Mouse (Mus musculus) limb, embryonic 14.5 days (tissue): ENCODE measurements around the gene Hspa12a. TPM values are rescaled to one million over a fixed set of nuclear protein-coding genes. Genes with fewer than 3 reads are reported as not detected.

Source experiments
- ATAC-seq: fragments of 200-750 bp; cut with Nextera tagmentation; 2 replicates; pipeline ENCODE4 v1.8.0; 2017; ENCODE audit warnings: low read depth, moderate number of reproducible peaks, moderate TSS enrichment; ENCODE audit not compliant: low FRiP score
- DNase-seq: peaks from one replicate; pipeline ENCODE4 v3.0.0-alpha.2; 2015; ENCODE audit warnings: low spot score
- H3K27ac ChIP-seq: fragments of 300-500 bp; sonication (generic); replicated peaks from 2 replicates; pipeline ENCODE4 v1.5.1; 2014; ENCODE audit warnings: low read depth, mild to moderate bottlenecking, low read length, moderate library complexity, mixed read lengths
- H3K27me3 ChIP-seq: fragments of 300-500 bp; sonication (generic); 2 replicates; pipeline ENCODE4 v1.6.1; 2014; ENCODE audit warnings: low read length, mixed read lengths; ENCODE audit not compliant: control insufficient read depth, insufficient read depth
- H3K36me3 ChIP-seq: fragments of 300-500 bp; sonication (generic); 2 replicates; pipeline ENCODE4 v1.6.1; 2014; ENCODE audit warnings: mild to moderate bottlenecking, low read length, moderate library complexity, mixed read lengths; ENCODE audit not compliant: control insufficient read depth, insufficient read depth
- H3K4me1 ChIP-seq: fragments of 300-500 bp; sonication (generic); 2 replicates; pipeline ENCODE4 v1.6.1; 2014; ENCODE audit warnings: antibody characterized with exemption, low read length, mixed read lengths; ENCODE audit not compliant: control insufficient read depth, insufficient read depth
- H3K4me2 ChIP-seq: fragments of 300-500 bp; sonication (generic); replicated peaks from 2 replicates; pipeline ENCODE4 v1.6.1; 2014; ENCODE audit warnings: low read depth, mild to moderate bottlenecking, low read length, moderate library complexity; ENCODE audit not compliant: severe bottlenecking
- H3K4me3 ChIP-seq: fragments of 300-500 bp; sonication (generic); replicated peaks from 2 replicates; pipeline ENCODE4 v1.5.1; 2014; ENCODE audit warnings: low read length
- H3K9ac ChIP-seq: fragments of 300-500 bp; sonication (generic); 2 replicates; pipeline ENCODE4 v1.6.1; 2014; ENCODE audit warnings: mild to moderate bottlenecking, low read depth, low read length, moderate library complexity; ENCODE audit not compliant: severe bottlenecking
- H3K9me3 ChIP-seq: fragments of 300-500 bp; sonication (generic); 2 replicates; pipeline ENCODE4 v1.6.1; 2016; ENCODE audit warnings: low read length; ENCODE audit not compliant: control insufficient read depth
- POLR2A ChIP-seq: fragments of 200-500 bp; IDR thresholded peaks from 2 replicates; pipeline ENCODE4 v1.8.0; 2012; ENCODE audit warnings: inconsistent platforms, mild to moderate bottlenecking, moderate library complexity, borderline replicate concordance; ENCODE audit not compliant: insufficient read depth, insufficient read length; ENCODE audit errors: extremely low read depth
- WGBS: fragments of 180-500 bp; shearing (Covaris S2); extraction: QIAGEN DNeasy Blood & Tissue Kit; methylation state at CpG from one replicate; pipeline ENCODE4 v1.1.7; 2014; 5-methylcytosine and 5-hydroxymethylcytosine counted together
- polyA plus RNA-seq, 2 experiments: library from polyadenylated mRNA; depleted of rRNA in 1 of 2; stranded (reverse) in 1 of 2; unstranded in 1 of 2; fragments of >200 nt; fragmentation: Nextera tagmentation in 1 of 2; extraction: Ambion mirVana in 1 of 2; gene quantifications; 2 replicates each; pipeline versions ENCODE4 v1.2.1 to v1.2.3; 2012 to 2014

Gene Hspa12a
- polyA plus RNA-seq, 2 experiments, result 2.4 to 6.1 TPM

DNA sequence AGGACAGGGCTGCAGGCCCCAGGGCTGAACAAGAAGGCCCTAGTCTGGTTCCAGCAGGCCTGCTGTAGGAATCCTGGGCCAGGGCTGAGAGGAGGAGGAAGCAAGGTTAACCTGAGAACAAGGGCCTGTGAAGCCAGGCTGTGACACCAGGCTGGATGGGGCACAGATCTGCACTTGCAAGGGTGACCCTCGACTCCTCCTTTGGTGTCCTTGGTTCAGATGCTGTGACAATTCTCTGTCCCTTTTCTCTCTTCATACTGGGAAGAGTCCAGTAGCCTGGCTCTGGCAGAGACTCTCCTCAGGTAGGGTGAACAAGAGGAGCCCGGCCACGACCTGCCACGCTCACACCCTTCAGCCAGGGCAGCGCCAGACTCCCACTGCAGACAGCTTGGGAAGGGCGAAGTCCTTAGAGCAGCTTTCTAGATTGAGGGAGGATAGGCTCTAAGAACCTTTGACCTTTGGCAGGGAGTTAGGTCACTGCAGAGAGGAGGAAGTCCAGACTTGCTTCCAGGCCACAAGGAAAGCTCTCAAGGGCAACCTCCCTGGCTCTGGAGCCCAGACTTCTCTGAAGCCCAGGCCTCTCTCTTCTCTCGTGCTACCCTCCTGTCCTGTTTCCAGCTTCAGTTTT lies 64.0 kb downstream of the Hspa12a start:
- no peak overlapping the region for H3K4me3 ChIP-seq
- no peak overlapping the region for H3K4me2 ChIP-seq
- no peak overlapping the region for H3K9ac ChIP-seq
- DNase-seq (no peak), ATAC-seq (no peak)
- no peaks in the 10 kb centered on the region for H3K36me3 ChIP-seq
- no peak overlapping the region for H3K27ac ChIP-seq
- no peak for TF ChIP-seq POLR2A
- WGBS, result 85% methylated on average over 7 of the region's 7 CpGs
- H3K9me3 ChIP-seq, result no peaks in the 10 kb centered on the region
- no peaks in the 10 kb centered on the region for H3K4me1 ChIP-seq
- H3K27me3 ChIP-seq, result no peaks in the 10 kb centered on the region

DNA sequence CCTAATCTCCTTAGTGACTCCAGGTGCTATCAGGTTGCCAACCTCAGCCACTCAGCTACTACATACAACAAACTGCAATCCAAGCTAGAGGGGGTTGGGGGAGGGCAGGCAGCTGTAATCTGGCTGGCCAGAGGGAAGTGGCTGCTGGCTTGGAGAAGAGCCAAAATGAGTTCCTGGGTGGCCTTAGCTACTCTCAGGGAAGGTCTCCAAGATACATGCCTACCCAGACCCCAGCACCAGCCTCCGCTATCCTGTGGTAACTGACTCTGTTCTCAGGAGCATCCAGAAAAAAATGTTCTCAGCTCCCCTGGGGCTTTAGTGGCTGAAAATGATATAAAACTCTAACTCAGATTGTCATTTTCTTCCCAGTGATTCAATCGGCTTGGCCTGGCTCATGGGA lies 64.9 kb downstream of the Hspa12a start:
- no peak overlapping the region for H3K4me3 ChIP-seq
- no peak overlapping the region for H3K4me2 ChIP-seq
- no peak overlapping the region for H3K9ac ChIP-seq
- TF ChIP-seq POLR2A, result no peak
- no peaks in the 10 kb centered on the region for H3K9me3 ChIP-seq
- ATAC-seq (no peak), DNase-seq (no peak)
- WGBS, result 69% methylated on average over 2 of the region's 2 CpGs
- no peaks in the 10 kb centered on the region for H3K36me3 ChIP-seq
- no peak overlapping the region for H3K27ac ChIP-seq
- no peaks in the 10 kb centered on the region for H3K27me3 ChIP-seq
- H3K4me1 ChIP-seq, result no peaks in the 10 kb centered on the region

DNA sequence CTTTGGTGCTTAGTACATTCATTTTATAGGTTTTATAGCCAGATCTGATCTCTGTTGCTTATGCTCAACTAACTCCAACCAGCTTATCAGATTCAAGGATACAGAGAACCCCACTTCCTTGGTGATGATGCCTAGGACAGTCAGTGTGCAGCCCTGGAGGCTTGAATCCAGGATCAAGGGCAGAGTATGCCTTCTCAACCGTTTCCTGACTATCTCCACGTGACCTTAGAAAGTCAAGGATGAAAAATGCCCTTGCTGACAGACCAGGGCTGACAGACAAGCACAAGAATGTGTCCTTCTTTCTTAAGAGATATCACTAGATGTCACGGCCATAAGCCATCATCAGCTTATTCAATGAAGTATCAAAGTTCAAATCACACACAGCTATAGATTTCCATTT lies 69.9 kb downstream of the Hspa12a start:
- Histone ChIP-seq H3K9me3 (no peaks in the 10 kb centered on the region), H3K4me3 (no peak overlapping the region), H3K4me2 (no peak overlapping the region), H3K9ac (no peak overlapping the region), H3K4me1 (no peaks in the 10 kb centered on the region), H3K27me3 (no peaks in the 10 kb centered on the region), H3K36me3 (no peaks in the 10 kb centered on the region), H3K27ac (no peak overlapping the region)
- TF ChIP-seq POLR2A, result no peak
- ATAC-seq (no peak), DNase-seq (no peak)
- 60% methylated on average over 3 of the region's 3 CpGs for WGBS

DNA sequence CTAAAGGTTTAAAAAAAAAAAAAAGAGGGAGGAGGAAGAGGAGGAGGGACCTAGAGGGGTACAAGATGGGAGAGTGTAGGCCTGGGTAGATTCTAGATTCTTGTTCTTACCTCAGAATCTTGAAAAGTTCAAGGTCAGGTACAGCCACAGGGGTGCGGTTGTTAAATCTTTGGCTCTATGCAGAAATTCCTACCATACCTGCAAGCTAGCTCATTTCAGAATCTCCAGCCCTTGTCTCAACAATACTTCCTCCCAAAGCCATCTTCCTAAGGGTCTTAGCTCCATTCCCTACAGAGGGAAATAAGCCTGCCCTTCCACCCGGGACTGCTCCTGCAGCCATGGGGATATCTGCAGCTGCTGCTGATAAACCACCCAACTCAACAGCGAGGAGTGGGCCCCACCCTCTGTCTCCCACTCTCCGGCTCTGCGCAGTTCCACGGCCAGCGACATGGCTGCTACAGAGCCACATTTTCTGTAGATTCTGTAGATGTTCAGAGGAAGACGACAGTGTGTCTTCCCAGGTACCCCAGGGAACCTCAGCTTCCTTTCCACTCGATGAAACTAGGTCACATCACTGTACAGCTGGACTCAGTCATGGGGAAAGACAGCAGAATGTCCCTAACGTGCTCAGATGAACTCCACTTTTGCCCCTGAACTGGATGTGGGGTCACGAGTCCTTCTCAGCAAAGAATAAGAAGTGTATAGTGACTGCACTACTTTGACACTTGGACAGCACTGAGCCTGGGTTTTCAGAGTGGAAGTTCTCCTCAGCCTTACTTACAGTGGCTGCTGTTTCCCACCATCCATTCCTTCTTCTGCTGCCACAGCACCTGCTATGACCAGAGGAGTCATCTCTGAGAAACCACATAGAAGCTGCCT lies 70.8 kb downstream of the Hspa12a start:
- no peak overlapping the region for H3K27ac ChIP-seq
- H3K4me2 ChIP-seq, result no peak overlapping the region
- no peak for DNase-seq
- ATAC-seq, result no peak
- H3K9me3 ChIP-seq, result no peaks in the 10 kb centered on the region
- no peaks in the 10 kb centered on the region for H3K27me3 ChIP-seq
- H3K4me1 ChIP-seq, result no peaks in the 10 kb centered on the region
- no peak overlapping the region for H3K9ac ChIP-seq
- WGBS, result 80% methylated on average over 11 of the region's 11 CpGs
- H3K36me3 ChIP-seq, result no peaks in the 10 kb centered on the region
- TF ChIP-seq POLR2A, result no peak
- H3K4me3 ChIP-seq, result no peak overlapping the region

DNA sequence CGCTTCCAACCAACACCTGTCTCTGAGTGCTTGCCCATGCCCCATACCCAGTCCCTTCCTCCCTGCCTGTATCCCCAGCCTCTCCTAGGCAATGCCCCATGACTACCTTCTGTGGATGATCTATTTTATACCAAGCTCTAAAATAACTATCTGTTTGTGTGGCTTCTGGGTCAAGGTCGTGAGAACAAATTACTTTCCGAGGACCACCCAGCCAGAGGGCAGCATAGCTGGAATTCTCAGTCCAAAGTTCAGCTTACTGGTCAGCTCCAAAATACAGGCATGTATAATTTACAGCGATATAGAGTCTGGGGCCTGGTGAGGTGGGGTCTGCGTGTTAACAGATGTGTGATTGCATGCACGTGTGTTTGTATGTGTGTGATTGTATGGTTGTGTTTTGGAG lies 71.6 kb downstream of the Hspa12a start:
- no peak for ATAC-seq
- 78% methylated on average over 6 of the region's 6 CpGs for WGBS

More for the DNA sequence above, 71.6 kb downstream of the Hspa12a start:
- H3K4me2 ChIP-seq, result no peak overlapping the region
- no peak overlapping the region for H3K27ac ChIP-seq
- TF ChIP-seq POLR2A, result no peak
- no peaks in the 10 kb centered on the region for H3K9me3 ChIP-seq
- DNase-seq, result no peak
- H3K27me3 ChIP-seq, result no peaks in the 10 kb centered on the region
- no peak overlapping the region for H3K9ac ChIP-seq
- H3K4me3 ChIP-seq, result no peak overlapping the region
- no peaks in the 10 kb centered on the region for H3K4me1 ChIP-seq
- H3K36me3 ChIP-seq, result no peaks in the 10 kb centered on the region
